Mouse (Mus musculus) erythroblast, embryonic 14.5 days (primary cell): ENCODE measurements around the gene Lingo4.

ENCODE experiments used
- GATA1 ChIP-seq: IDR thresholded peaks from 2 replicates; pipeline ENCODE4 v1.6.1; 2012; ENCODE audit warnings: low read length, inconsistent platforms, mixed read lengths
- TAL1 ChIP-seq: IDR thresholded peaks from 3 replicates; pipeline ENCODE4 v1.6.1; 2012; ENCODE audit warnings: low read length, inconsistent platforms, mixed read lengths

GRCm38 (mm10) chr3:94375861-94376260 is 22.5 kb upstream of the Lingo4 start:
- TF ChIP-seq GATA1, result no peak
- no peak for TF ChIP-seq TAL1
